Mouse (Mus musculus): Measurements from ENCODE around the gene Adm2. TPM values are rescaled to one million over a fixed set of nuclear protein-coding genes. Genes with fewer than 3 reads are reported as not detected.
A peak's percentile ranks its signal among the peaks of the same experiment; 100 is the strongest.

The Adm2 gene
- not detected in 2 replicates for total RNA-seq (2017)

DNA sequence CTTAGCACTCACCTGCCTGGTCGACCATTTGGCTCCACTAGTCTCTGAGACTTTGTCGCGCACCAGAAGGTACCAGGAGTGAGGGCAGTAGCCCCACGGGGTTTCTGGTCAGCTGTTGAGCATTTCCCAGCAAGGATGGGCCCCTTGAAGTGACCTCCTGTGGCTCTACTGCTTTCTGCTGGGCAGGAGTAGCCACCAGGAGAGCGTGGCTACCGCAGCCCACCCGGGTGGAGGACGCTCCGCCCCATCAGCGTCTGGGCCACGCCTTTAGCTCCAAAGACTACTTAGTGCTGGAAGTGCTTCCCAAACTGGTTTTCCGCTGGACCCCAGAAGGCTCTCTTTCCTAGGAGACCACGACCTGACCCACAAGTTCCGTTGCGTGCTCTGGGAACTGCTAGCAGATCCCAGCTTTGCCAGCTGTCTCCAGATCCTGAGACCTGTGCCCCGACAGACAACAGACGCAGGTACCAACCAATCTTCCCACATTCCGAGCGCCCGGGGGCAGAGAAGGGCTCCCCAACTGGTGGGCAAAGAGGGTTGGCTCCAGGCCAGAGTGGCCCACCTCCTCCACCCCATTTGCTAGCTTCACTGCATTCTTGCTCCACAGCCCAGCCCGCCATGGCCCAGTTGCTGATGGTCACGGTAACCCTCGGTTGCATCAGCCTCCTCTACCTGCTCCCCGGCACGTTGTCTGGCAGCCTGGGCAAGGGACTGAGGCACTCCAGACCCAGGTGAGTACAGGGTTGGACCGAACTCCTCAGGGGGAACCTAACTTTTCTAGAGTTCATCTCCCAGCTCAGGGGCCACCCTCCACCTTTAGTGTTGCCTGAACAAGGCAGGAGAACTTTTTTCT lies at the start of gene Adm2:
Gene Adm2 (plus strand): TSS at position 51 of the 853 bp plus-strand sequence.
- ATAC-seq (replicated peaks in 1 of 2; ENCODE audit: insufficient read depth in 1 of 2, low FRiP score in 2 of 2, low TSS enrichment in 1 of 2, low read depth in 1 of 2, poor library complexity in 2 of 2, severe bottlenecking in 2 of 2), result no peak

DNA sequence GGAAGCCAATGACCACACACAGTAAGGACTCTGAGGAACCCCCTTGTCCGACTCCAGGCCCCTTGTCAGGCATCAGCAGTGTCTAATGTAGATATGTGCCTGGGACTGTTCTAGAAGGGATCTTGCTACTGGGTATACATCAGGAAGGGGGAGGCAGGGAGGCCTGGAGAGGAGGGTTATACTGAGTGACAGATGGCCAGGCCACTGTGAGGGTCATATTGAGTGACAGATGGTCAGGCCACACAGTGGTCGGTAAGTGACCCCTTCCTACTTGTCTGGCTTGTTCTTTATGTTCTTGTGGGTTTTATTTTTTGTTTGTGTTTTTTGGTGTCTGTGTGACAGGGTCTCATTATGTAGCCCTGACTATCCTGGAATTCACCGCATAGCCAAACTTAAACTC lies 47.0 kb upstream of the Adm2 start:
- no peak for ATAC-seq (replicated peaks in 1 of 2; ENCODE audit: insufficient read depth in 1 of 2, low FRiP score in 2 of 2, low TSS enrichment in 1 of 2, low read depth in 1 of 2, poor library complexity in 2 of 2, severe bottlenecking in 2 of 2)

DNA sequence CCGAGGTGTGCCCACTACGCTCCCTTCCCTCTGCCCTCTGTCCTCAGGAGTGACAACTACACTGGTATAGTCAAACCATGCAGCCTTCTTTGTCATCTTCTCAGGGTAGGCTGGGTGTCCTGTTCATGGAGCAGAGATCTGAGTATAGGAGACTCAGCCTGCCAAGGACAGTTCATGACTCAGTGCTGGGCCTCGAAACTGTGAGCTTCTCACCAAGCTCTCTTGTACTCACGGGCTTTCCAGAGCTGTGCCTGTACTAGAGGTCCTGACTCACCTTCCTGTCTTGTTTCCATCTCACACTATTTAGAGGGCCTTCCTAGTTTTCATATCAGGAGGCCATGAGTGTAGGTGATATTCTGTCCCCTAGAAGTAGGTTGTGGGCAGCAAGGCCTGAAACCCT lies 45.2 kb upstream of the Adm2 start:
- ATAC-seq (replicated peaks in 1 of 2; ENCODE audit: insufficient read depth in 1 of 2, low FRiP score in 2 of 2, low TSS enrichment in 1 of 2, low read depth in 1 of 2, poor library complexity in 2 of 2, severe bottlenecking in 2 of 2), result no peak

DNA sequence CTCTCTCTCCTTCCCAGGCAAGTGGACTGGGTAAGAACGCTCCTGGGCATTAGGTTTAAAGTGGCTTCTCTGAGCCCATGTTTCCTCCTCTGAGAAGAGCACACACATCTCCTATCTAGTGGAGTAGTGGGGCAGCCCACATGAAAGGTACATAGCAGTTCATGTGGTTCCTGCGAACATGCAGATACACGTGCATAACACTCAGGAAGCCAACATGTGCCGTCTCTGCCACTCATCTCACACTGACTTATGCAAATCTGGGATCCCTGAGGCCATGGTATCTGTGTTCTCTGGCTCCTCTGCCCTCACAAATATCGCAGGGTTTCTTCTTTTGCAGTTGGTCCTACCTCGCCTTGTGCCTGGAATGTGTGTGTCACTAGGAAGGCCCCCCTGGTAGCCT lies 40.0 kb upstream of the Adm2 start:
- no peak for ATAC-seq (replicated peaks in 1 of 2; ENCODE audit: insufficient read depth in 1 of 2, low FRiP score in 2 of 2, low TSS enrichment in 1 of 2, low read depth in 1 of 2, poor library complexity in 2 of 2, severe bottlenecking in 2 of 2)

DNA sequence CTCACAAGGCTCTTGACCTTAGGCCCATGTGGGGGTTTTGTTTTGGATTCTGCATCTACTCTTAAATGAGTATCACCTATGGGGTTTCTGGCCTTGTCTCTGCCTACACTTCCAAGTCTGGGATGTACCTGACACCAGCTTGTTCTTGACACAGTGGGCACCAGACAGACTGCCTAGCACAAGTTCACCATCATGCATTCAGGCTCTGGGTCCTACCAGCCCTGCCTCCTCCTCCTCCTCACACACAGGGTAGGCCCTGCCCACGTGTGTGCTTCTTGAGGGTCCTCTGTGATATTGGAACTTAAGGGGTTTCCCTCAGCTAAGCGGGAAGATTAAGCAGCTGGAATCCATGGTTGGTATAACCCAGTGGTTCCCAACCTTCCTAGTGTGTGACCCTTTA lies 38.4 kb upstream of the Adm2 start:
- no peak for ATAC-seq (replicated peaks in 1 of 2; ENCODE audit: insufficient read depth in 1 of 2, low FRiP score in 2 of 2, low TSS enrichment in 1 of 2, low read depth in 1 of 2, poor library complexity in 2 of 2, severe bottlenecking in 2 of 2)

DNA sequence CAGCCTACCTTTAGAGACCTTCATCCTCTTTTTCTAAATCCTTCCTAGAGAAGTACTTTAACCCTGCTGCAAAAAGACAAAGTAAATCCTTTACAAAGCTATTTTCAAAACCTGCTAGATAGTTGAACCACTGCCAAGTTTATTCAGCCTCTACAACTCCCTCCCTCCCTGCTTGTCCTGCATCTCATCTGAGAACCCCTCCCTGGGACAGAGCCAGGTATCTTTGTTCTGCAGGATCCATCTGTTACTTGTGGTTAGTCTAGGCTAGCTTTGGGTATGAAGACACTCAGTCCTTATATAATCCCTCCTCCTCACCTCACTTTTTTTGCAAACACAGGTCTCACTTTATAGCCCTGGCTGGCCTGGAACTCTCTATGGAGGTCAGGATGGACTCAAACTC lies 37.5 kb upstream of the Adm2 start:
- ATAC-seq (replicated peaks in 1 of 2; ENCODE audit: insufficient read depth in 1 of 2, low FRiP score in 2 of 2, low TSS enrichment in 1 of 2, low read depth in 1 of 2, poor library complexity in 2 of 2, severe bottlenecking in 2 of 2), result no peak

DNA sequence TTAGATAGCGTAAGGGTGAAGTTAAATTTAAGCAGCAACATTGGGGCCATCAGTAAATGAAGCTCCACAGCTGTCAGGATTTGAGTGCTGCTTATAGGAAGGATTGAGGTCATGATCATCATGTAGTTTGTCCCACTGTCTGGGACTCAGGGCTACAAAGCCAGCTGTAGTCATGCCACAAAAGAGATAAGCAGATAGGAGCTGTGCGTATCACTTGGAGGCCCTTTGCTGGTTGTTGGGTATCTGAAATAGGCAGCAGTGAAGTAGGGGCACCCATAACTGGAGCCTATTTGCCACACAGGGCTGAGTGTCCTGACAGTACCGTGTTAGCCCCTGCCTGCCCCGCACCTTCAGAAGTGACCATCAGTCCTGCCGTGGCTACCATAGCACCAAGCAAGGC lies 37.0 kb upstream of the Adm2 start:
- ATAC-seq (replicated peaks in 1 of 2; ENCODE audit: insufficient read depth in 1 of 2, low FRiP score in 2 of 2, low TSS enrichment in 1 of 2, low read depth in 1 of 2, poor library complexity in 2 of 2, severe bottlenecking in 2 of 2), result peak in 1 of 2 experiments; percentile 15; a peak in 1 of 4 replicates

DNA sequence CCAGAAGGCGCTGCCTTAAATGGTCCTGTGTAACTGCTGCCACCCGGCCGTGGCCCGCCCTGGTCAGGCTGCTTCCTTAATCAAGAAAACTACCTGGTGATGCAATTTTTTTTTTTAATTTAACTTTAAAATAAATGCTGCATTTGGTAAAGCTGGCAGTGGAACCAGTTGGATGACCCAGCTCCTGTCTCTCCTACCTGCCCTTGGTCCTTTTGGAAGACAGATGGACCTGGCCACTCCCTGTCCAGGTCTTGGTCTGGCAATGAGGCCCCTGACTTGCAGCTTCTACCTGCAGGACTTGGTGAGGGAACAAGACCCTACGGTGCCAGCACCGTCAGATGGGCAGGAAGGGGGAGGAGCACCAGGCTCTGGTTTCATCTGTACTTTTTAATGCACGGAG lies 36.4 kb upstream of the Adm2 start:
- ATAC-seq (replicated peaks in 1 of 2; ENCODE audit: insufficient read depth in 1 of 2, low FRiP score in 2 of 2, low TSS enrichment in 1 of 2, low read depth in 1 of 2, poor library complexity in 2 of 2, severe bottlenecking in 2 of 2), result no peak

DNA sequence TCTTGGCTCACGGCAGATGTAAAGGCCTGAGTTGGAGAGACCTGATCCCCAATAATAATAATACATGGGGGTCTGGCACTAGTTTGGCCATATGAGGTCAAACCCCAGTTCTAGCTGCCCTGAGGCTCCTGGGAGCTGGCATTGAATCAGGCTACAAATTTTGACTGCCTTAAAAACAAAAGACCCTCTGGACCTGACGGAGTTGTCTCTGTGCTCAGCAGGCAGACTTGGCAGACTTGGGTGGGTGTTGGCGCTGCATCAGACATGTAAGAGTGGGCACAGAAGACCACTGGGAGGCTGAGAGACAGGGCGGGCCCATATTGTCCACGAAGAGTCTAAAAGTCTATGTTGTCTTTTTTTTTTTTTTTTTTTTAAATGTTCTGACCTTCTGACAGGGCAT lies 35.9 kb upstream of the Adm2 start:
- ATAC-seq (replicated peaks in 1 of 2; ENCODE audit: insufficient read depth in 1 of 2, low FRiP score in 2 of 2, low TSS enrichment in 1 of 2, low read depth in 1 of 2, poor library complexity in 2 of 2, severe bottlenecking in 2 of 2), result no peak

DNA sequence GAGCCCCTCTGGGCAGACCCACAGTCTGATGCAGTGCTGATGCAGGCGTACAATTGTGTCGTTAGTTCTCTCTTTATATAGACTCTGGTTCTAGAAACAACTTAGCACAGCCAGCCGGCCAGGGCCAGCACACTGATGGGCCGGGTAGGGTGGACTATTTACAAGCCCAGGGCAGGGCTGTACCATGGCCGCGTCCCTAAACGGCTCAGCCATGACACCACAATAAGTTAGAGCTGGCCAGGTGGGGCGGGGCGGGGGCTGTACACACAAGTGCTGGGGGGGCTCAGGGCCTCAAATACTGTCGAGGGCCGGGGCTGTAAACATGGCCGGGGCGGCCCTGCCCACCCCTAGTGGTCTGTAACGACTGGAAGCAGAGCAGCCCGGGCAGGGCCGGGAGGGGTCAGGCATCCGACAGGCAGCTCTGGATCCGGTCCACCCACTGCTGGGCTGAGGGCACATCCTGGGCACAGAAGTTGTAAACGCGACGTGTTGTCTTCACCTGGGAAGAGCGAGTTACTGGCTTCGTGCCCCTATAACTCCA lies 34.2 kb upstream of the Adm2 start:
- no peak for ATAC-seq (replicated peaks in 1 of 2; ENCODE audit: insufficient read depth in 1 of 2, low FRiP score in 2 of 2, low TSS enrichment in 1 of 2, low read depth in 1 of 2, poor library complexity in 2 of 2, severe bottlenecking in 2 of 2)

DNA sequence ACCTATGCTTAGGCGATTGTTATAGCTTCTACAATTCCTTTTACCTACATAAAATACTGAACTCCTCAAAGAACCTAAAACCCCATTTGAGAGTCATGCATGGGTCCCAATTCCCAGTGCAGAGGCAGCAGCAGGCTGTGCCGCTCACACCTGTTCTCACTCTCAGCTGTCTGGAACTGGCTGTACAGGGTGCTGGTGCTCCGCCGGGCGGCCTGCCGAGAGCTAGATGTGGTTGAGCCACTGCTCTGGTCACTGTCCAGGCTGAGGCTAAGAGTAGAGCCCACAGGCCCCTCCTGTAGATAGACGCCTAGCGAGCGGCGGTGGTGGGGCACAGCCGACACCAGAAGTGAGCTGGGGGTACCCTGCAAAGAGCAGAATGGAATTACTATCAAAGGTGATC lies 33.1 kb upstream of the Adm2 start:
- ATAC-seq (replicated peaks in 1 of 2; ENCODE audit: insufficient read depth in 1 of 2, low FRiP score in 2 of 2, low TSS enrichment in 1 of 2, low read depth in 1 of 2, poor library complexity in 2 of 2, severe bottlenecking in 2 of 2), result no peak

DNA sequence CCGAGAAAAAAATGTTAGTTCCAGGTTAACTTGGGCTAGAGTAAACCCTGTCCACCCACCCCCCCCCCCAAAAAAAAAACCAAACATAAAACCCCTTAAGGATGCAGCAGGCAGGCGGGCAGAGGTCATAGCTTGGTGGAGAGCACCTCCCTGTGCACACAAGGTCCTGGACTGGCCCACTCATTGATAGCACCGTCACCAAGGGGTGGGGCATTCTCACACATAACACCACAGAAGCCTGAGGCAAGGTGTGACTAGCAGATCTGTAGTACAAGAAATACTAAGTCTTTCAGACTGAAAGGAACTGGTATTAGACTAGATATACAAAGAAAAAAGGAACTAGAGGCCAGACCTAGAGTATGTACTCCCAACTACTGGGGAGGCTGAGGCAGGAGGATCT lies 31.0 kb upstream of the Adm2 start:
- ATAC-seq (replicated peaks in 1 of 2; ENCODE audit: insufficient read depth in 1 of 2, low FRiP score in 2 of 2, low TSS enrichment in 1 of 2, low read depth in 1 of 2, poor library complexity in 2 of 2, severe bottlenecking in 2 of 2), result no peak

DNA sequence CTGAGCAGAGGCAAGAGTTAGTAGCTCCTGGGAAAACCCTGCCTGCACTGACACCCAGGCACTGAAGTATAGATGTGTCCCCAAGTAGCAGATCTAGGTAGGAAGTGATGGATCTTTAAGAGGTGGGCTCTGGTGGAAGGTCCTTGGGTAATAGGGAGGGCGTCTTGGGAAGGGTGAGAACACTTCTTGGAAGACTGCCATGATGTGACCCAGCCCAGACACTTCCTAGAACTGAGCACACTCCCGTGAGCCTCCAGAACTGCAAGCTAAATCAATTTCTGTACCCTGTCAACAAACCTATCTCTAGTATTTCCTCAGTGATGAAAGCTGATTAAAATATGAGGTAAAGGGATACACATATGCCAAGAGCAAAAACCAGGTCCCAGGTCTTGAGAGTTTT lies 29.7 kb upstream of the Adm2 start:
- ATAC-seq (replicated peaks in 1 of 2; ENCODE audit: insufficient read depth in 1 of 2, low FRiP score in 2 of 2, low TSS enrichment in 1 of 2, low read depth in 1 of 2, poor library complexity in 2 of 2, severe bottlenecking in 2 of 2), result no peak

DNA sequence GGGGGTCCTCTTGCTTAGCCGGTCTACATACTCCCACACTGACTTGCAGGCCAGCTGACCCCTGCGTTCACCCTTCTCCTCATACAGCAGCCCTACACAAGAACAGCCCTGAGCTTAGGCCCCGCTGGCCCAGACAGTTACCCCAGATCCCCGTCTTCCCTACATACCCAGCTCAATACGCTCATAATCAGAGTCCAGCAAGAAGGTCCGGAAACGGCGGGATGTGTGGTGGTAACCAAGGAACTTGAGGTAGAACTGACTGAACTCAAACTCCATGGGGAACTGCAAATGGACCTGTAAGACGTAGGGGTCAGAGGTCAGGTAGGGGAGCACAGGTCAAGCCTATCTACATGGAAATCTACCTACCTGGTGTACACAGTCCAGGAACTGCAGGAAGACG lies 28.7 kb upstream of the Adm2 start:
- ATAC-seq (replicated peaks in 1 of 2; ENCODE audit: insufficient read depth in 1 of 2, low FRiP score in 2 of 2, low TSS enrichment in 1 of 2, low read depth in 1 of 2, poor library complexity in 2 of 2, severe bottlenecking in 2 of 2), result no peak

DNA sequence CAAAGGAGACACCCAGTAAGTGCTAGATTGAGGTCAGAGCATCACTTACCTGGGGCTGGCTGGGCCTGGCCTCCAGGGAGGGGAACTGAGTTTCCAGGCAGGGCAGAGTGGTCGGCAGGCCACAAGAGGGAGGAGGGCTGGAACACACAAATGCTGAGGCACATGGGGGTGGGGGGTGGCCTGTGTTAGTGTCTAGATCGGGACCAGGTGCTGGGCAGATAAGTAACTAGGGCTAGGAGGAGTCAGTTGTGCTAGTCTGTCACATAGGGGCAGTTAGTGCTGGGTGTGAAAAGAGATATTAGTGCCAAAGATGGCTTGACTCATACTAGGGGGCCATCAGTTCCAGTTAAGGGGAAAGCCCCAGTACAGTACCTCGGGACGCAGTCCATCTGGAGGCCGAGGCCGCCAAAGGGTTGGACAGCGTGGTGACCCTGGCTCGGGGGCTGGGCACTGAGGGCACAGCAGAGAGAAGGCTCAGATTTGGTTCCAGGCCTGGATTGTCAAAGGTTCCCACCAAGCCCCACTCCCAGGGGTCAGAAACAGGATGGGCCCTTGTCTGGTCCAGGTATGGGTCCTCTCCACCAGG lies 26.8 kb upstream of the Adm2 start:
- no peak for ATAC-seq (replicated peaks in 1 of 2; ENCODE audit: insufficient read depth in 1 of 2, low FRiP score in 2 of 2, low TSS enrichment in 1 of 2, low read depth in 1 of 2, poor library complexity in 2 of 2, severe bottlenecking in 2 of 2)

DNA sequence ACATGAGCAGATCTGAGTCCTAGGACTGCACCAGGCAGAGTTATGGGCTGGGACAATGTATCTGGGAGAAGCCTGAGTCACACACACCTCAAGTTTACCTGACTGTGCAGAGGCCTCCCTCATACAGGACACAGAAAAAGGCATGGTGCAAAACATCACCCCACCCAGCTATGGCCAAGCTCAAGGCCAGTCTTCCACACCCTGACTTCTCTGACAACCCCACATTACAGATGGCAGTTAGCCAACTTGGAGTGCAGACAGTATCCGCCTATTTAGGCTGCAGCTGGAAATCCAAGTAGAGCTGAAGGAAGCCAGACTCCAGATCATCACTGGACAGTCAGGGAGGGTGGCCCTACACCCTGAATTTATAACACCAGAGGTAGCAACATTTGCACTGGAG lies 26.1 kb upstream of the Adm2 start:
- ATAC-seq (replicated peaks in 1 of 2; ENCODE audit: insufficient read depth in 1 of 2, low FRiP score in 2 of 2, low TSS enrichment in 1 of 2, low read depth in 1 of 2, poor library complexity in 2 of 2, severe bottlenecking in 2 of 2), result no peak

DNA sequence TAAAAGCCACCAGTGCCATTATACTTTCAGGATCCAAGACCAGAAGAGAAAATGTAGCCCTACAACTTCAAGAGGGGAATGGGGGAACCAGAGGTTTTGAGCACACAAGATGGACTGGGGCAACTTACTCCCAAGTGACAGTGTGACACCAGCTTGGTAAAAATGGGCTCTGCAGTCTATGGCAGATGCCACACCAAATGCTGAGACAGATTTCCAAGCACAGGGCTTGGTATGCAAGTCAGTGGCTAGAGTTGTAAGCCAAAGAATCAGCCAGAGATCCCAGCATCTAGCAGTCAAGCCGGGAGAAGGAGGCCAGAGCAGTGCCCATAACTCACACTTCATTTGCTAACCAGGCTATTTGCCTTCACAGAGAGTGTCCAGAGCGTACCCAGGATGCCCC lies 24.8 kb upstream of the Adm2 start:
- no peak for ATAC-seq (replicated peaks in 1 of 2; ENCODE audit: insufficient read depth in 1 of 2, low FRiP score in 2 of 2, low TSS enrichment in 1 of 2, low read depth in 1 of 2, poor library complexity in 2 of 2, severe bottlenecking in 2 of 2)

DNA sequence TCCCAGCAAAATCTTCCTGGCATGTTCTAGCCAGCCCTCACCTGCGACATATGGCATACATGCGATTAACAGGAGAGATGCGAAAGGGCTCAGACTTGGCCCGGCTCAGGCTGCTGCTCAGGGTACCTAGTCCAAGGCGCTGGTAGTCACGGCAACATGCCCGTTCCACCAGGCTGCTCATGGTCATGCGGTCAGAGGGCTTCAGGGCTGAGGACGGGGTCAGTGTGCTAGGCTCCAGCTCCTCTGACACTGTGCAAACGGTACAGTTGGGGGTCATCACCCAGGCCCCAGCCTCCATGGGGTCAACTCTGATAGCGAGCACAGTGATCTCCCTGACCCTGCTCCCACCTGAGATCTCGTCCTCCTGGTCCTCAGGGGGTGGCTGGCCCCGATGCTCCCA lies 22.3 kb upstream of the Adm2 start:
- ATAC-seq (replicated peaks in 1 of 2; ENCODE audit: insufficient read depth in 1 of 2, low FRiP score in 2 of 2, low TSS enrichment in 1 of 2, low read depth in 1 of 2, poor library complexity in 2 of 2, severe bottlenecking in 2 of 2), result no peak

DNA sequence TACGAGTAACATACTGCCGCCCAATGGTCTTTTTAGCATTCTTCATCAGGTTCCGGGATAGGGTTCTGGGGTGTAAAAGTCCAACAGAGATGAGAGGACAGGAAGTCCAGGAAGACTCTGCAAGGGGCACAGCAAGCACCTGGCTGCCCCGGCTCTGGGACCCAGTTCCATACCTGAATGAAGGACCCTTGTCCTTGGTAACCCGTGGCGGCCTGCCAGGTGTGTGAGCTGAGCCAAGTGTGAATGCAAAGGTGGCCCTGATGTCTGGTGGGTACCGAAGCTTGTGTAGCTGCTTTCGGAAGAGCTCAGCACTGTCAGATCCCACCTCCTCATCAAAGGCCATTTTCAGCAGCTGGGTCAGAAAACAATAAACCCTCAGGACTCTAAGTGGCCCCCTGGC lies 21.9 kb upstream of the Adm2 start:
- no peak for ATAC-seq (replicated peaks in 1 of 2; ENCODE audit: insufficient read depth in 1 of 2, low FRiP score in 2 of 2, low TSS enrichment in 1 of 2, low read depth in 1 of 2, poor library complexity in 2 of 2, severe bottlenecking in 2 of 2)
